16 mouse cellular contexts compared by ENCODE assay signal in the genomic region with DNA sequence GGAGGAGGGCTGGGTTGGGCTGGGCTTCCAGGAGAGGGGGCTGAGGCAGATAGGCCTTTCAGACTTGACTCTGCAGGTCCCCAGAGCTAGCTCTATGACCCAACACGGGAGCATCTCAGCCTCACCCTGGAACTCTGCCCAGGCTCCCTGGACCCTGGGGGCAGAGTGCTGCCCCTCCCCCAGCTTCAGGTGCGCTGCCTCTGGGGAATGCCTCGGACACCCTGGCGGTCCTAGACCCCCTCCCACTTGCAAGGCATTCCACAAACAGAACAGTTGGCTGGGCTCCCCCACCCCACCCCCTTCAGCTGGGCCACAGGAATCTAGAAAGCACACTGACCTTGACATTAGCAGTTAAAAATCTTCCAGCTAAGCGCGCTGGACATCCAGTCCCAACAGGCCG. TPM values are rescaled to one million over a fixed set of nuclear protein-coding genes. Genes with fewer than 3 reads are reported as not detected.
DNase-seq lines count a peak whose midpoint lies in the region; ATAC-seq and TF ChIP-seq lines count a peak whose summit lies in the region.
"Had no signal": no experiment of that assay in that cellular context is flagged by ENCODE, and none has a peak within 500 bp of the region (broad histone marks: within the 10 kb centered on the region; RNA-seq: fewer than 3 reads in every experiment).

No protein-coding gene starts in this region.

- no peak overlapping the region for H3K9ac ChIP-seq in liver, postnatal 0 days (replicated peaks)
- H3K9ac ChIP-seq in liver, embryonic 12.5 days: no peak overlapping the region
- H3K9ac ChIP-seq in midbrain, embryonic 16.5 days (ENCODE audit: low read depth, low read length): no peak overlapping the region
- H3K9ac ChIP-seq in forebrain, embryonic 13.5 days: no peak overlapping the region
- H3K9ac ChIP-seq: hindbrain, embryonic 15.5 days; neural tube, embryonic 15.5 days had no signal

- H3K9me3 ChIP-seq in liver, postnatal 0 days (ENCODE audit: low read length): no peaks in the 10 kb centered on the region
- no peaks in the 10 kb centered on the region for H3K9me3 ChIP-seq in liver, embryonic 12.5 days (replicated peaks)
- no peaks in the 10 kb centered on the region for H3K9me3 ChIP-seq in midbrain, embryonic 16.5 days (replicated peaks; ENCODE audit: control insufficient read depth, low read length, poor library complexity, severe bottlenecking)
- H3K9me3 ChIP-seq in forebrain, embryonic 13.5 days (replicated peaks): no peaks in the 10 kb centered on the region
- H3K9me3 ChIP-seq: hindbrain, embryonic 15.5 days; neural tube, embryonic 15.5 days had no signal

- no peak for TF ChIP-seq CTCF in liver, postnatal 0 days (IDR thresholded peaks at IDR 0.05; ENCODE audit: low read depth)

- peak; percentile 33 for ATAC-seq in liver, postnatal 0 days
- ATAC-seq in liver, embryonic 12.5 days: no peak
- no peak for ATAC-seq in midbrain, embryonic 16.5 days
- ATAC-seq in forebrain, embryonic 13.5 days: no peak
- ATAC-seq: CD4-positive, CD25-positive, alpha-beta regulatory T cell, adult 4 months had no signal

- H3K27ac ChIP-seq in liver, postnatal 0 days (ENCODE audit: low read depth): no peak overlapping the region
- H3K27ac ChIP-seq in liver, embryonic 12.5 days: no peak overlapping the region
- no peak overlapping the region for H3K27ac ChIP-seq in midbrain, embryonic 16.5 days (ENCODE audit: low read length)
- H3K27ac ChIP-seq in forebrain, embryonic 13.5 days: no peak overlapping the region
- H3K27ac ChIP-seq: hindbrain, embryonic 15.5 days; neural tube, embryonic 15.5 days had no signal

- H3K36me3 ChIP-seq in liver, postnatal 0 days (replicated peaks; ENCODE audit: insufficient read depth, low read length): no peaks in the 10 kb centered on the region
- no peaks in the 10 kb centered on the region for H3K36me3 ChIP-seq in liver, embryonic 12.5 days
- no peaks in the 10 kb centered on the region for H3K36me3 ChIP-seq in midbrain, embryonic 16.5 days (ENCODE audit: control insufficient read depth, insufficient read depth, low read length)
- no peaks in the 10 kb centered on the region for H3K36me3 ChIP-seq in forebrain, embryonic 13.5 days (ENCODE audit: poor library complexity, severe bottlenecking)
- H3K36me3 ChIP-seq: hindbrain, embryonic 15.5 days; neural tube, embryonic 15.5 days had no signal

- TF ChIP-seq EP300 in liver, postnatal 0 days (IDR thresholded peaks at IDR 0.05; ENCODE audit: low read depth): no peak

- WGBS in liver, postnatal 0 days (ENCODE audit: insufficient replicate concordance): 53% methylated on average over 7 of the region's 7 CpGs
- 61% methylated on average over 7 of the region's 7 CpGs for WGBS in liver, embryonic 12.5 days (ENCODE audit: insufficient replicate concordance)
- 45% methylated on average over 7 of the region's 7 CpGs for WGBS in midbrain, embryonic 16.5 days
- 45% methylated on average over 7 of the region's 7 CpGs for WGBS in forebrain, embryonic 13.5 days

- no peak overlapping the region for H3K4me2 ChIP-seq in liver, postnatal 0 days (ENCODE audit: low read depth, low read length)
- no peak overlapping the region for H3K4me2 ChIP-seq in liver, embryonic 12.5 days
- H3K4me2 ChIP-seq in midbrain, embryonic 16.5 days (ENCODE audit: low read length): no peak overlapping the region
- H3K4me2 ChIP-seq in forebrain, embryonic 13.5 days: no peak overlapping the region
- H3K4me2 ChIP-seq: hindbrain, embryonic 15.5 days; liver, embryonic 11.5 days; neural tube, embryonic 15.5 days had no signal

- H3K4me3 ChIP-seq in liver, postnatal 0 days (ENCODE audit: low read depth, low read length): no peak overlapping the region
- no peak overlapping the region for H3K4me3 ChIP-seq in liver, embryonic 12.5 days
- H3K4me3 ChIP-seq in midbrain, embryonic 16.5 days (ENCODE audit: low read depth, low read length): no peak overlapping the region
- no peak overlapping the region for H3K4me3 ChIP-seq in forebrain, embryonic 13.5 days
- H3K4me3 ChIP-seq: hindbrain, embryonic 15.5 days; neural tube, embryonic 15.5 days had no signal

- 0 out of 2 replicates have a peak, but pooled peaks cover 2% of the 10 kb centered on the region for H3K27me3 ChIP-seq in liver, postnatal 0 days (ENCODE audit: insufficient read depth, low read length)
- peaks cover 47% of the 10 kb centered on the region for H3K27me3 ChIP-seq in liver, embryonic 12.5 days (replicated peaks)
- no peaks in the 10 kb centered on the region for H3K27me3 ChIP-seq in midbrain, embryonic 16.5 days (ENCODE audit: control insufficient read depth, insufficient read depth, low read depth, low read length)
- H3K27me3 ChIP-seq in forebrain, embryonic 13.5 days: peaks cover 18% of the 10 kb centered on the region

- peaks cover 14% of the 10 kb centered on the region for H3K4me1 ChIP-seq in liver, postnatal 0 days (ENCODE audit: insufficient read depth)
- peaks cover 59% of the 10 kb centered on the region for H3K4me1 ChIP-seq in liver, embryonic 12.5 days
- peaks cover 2% of the 10 kb centered on the region; the same call in 1 of the 2 replicates for H3K4me1 ChIP-seq in midbrain, embryonic 16.5 days (ENCODE audit: control insufficient read depth, insufficient read depth, low read length)
- 0 out of 2 replicates have a peak, but pooled peaks cover 2% of the 10 kb centered on the region for H3K4me1 ChIP-seq in forebrain, embryonic 13.5 days

- DNase-seq in liver, postnatal 0 days: peak; percentile 38
- DNase-seq in adrenal gland, postnatal 10 days: peak; percentile 51
- peak; percentile 74 to 79 for DNase-seq in kidney, adult 8-10 months
- DNase-seq in testis, postnatal 10 days (ENCODE audit: low spot score): peak; percentile 68
- DNase-seq: cerebellum, adult 11 months; heart, adult 18-20 months; right cerebral cortex, postnatal 14 days; thymus, postnatal 25 days had no signal

RNA-seq across cellular contexts. Expression of gene Fahd2a, which starts 5.3 kb away (rescaled TPM):
- 14.7 and 16.9 TPM in 2 replicates for polyA plus RNA-seq in liver, postnatal 0 days (2015; fragmentation: Nextera tagmentation; extraction: Ambion mirVana)
- 17.2 and 17.5 TPM in 2 replicates for polyA plus RNA-seq in liver, embryonic 12.5 days (2016; fragmentation: Nextera tagmentation; extraction: Ambion mirVana)
- 10 to 100 TPM; 44.4 to 52.4 TPM for total RNA-seq in adrenal gland, postnatal 10 days (2021)
- 32.2 and 37.3 TPM in 2 replicates for polyA plus RNA-seq in midbrain, embryonic 16.5 days (2015; fragmentation: Nextera tagmentation; extraction: Ambion mirVana)
- 28.2 and 31.6 TPM in 2 replicates for polyA plus RNA-seq in forebrain, embryonic 13.5 days (2015; fragmentation: Nextera tagmentation; extraction: Ambion mirVana)

RNA-seq across cellular contexts. Expression of gene Gpat2, which starts 24.7 kb away (rescaled TPM):
- 0.46 and 0.51 TPM in 2 replicates for polyA plus RNA-seq in liver, postnatal 0 days (2015; fragmentation: Nextera tagmentation; extraction: Ambion mirVana)
- polyA plus RNA-seq in liver, embryonic 12.5 days (2016; fragmentation: Nextera tagmentation; extraction: Ambion mirVana): 0.37 and 0.49 TPM in 2 replicates
- total RNA-seq in adrenal gland, postnatal 10 days (2021): under 1 TPM; 0.48 to 0.58 TPM
- 0.12 and 0.23 TPM in 2 replicates for polyA plus RNA-seq in midbrain, embryonic 16.5 days (2015; fragmentation: Nextera tagmentation; extraction: Ambion mirVana)
- 0.12 and 0.13 TPM in 2 replicates for polyA plus RNA-seq in forebrain, embryonic 13.5 days (2015; fragmentation: Nextera tagmentation; extraction: Ambion mirVana)
- total RNA-seq: heart, adult 18-20 months; monocyte, adult 5-6 weeks had no signal
